Mouse (Mus musculus) kidney, adult 2 months (tissue): ENCODE measurements around the gene Creg1. TPM values are rescaled to one million over a fixed set of nuclear protein-coding genes. Genes with fewer than 3 reads are reported as not detected.

Source experiments
- DNase-seq: peaks from one replicate; pipeline ENCODE4 v3.0.0; 2021
- H3K27ac ChIP-seq: fragments of 200-500 bp; 2 replicates; pipeline ENCODE4 v1.5.1; 2012; ENCODE audit warnings: low read depth, low read length, control low read depth, inconsistent platforms; ENCODE audit not compliant: insufficient read depth
- H3K27me3 ChIP-seq: fragments of 200-500 bp; replicated peaks from 2 replicates; pipeline ENCODE4 v1.6.1; 2012; ENCODE audit warnings: mild to moderate bottlenecking, moderate library complexity, low read length, inconsistent platforms; ENCODE audit not compliant: control insufficient read depth, insufficient read depth
- H3K36me3 ChIP-seq: fragments of 200-500 bp; 2 replicates; pipeline ENCODE4 v1.6.1; 2012; ENCODE audit warnings: mild to moderate bottlenecking, moderate library complexity, low read length, inconsistent platforms; ENCODE audit not compliant: control insufficient read depth, insufficient read depth
- H3K4me1 ChIP-seq: fragments of 200-500 bp; 2 replicates; pipeline ENCODE4 v1.6.1; 2011; ENCODE audit warnings: low read length; ENCODE audit not compliant: control insufficient read depth, insufficient read depth
- H3K4me3 ChIP-seq: fragments of 200-500 bp; 2 replicates; pipeline ENCODE4 v1.5.1; 2011; ENCODE audit warnings: mild to moderate bottlenecking, low read depth, low read length, control low read depth; ENCODE audit not compliant: insufficient read depth
- CTCF ChIP-seq: fragments of 200-500 bp; conservative IDR thresholded peaks from 2 replicates; pipeline ENCODE4 v1.5.1; 2011; ENCODE audit warnings: low read depth, mild to moderate bottlenecking, control low read depth, low read length, moderate library complexity, mixed read lengths; ENCODE audit not compliant: insufficient read depth, insufficient read length
- POLR2A ChIP-seq: fragments of 200-500 bp; IDR thresholded peaks from one replicate; pipeline ENCODE4 v1.6.1; 2011; ENCODE audit warnings: low read depth, low read length, control low read depth
- WGBS: fragments of 180-500 bp; shearing (Covaris S2); methylation state at CpG from one replicate; pipeline ENCODE4 v1.1.7; 2018; 5-methylcytosine and 5-hydroxymethylcytosine counted together
- polyA plus RNA-seq: library from polyadenylated mRNA; depleted of rRNA; stranded (reverse); fragments of >200 nt; gene quantifications from 2 replicates; pipeline ENCODE4 v1.2.3, GENCODE M21; 2012

Gene Creg1
- polyA plus RNA-seq, 1 experiment, result 86.9 TPM

- WGBS, result 76% methylated on average over 2 of the region's 2 CpGs
- Histone ChIP-seq H3K27me3 (no peaks in the 10 kb centered on the region), H3K4me1 (no peaks in the 10 kb centered on the region), H3K27ac (no peak overlapping the region), H3K4me3 (no peak overlapping the region), H3K36me3 (no peaks in the 10 kb centered on the region)
- TF ChIP-seq CTCF (no peak), POLR2A (no peak)
- no peak for DNase-seq
These were observed 47.1 kb downstream of the Creg1 start for GRCm38 (mm10) chr1:165810633-165811032.

- H3K27ac ChIP-seq, result no peak overlapping the region
- H3K4me3 ChIP-seq, result no peak overlapping the region
- no peaks in the 10 kb centered on the region for H3K36me3 ChIP-seq
- no peaks in the 10 kb centered on the region for H3K27me3 ChIP-seq
- 74% methylated on average over 5 of the region's 5 CpGs for WGBS
- no peaks in the 10 kb centered on the region for H3K4me1 ChIP-seq
- TF ChIP-seq CTCF (no peak), POLR2A (no peak)
- no peak for DNase-seq
These were observed 47.6 kb downstream of the Creg1 start for GRCm38 (mm10) chr1:165811170-165811569.

- no peak overlapping the region for H3K27ac ChIP-seq
- no peaks in the 10 kb centered on the region for H3K36me3 ChIP-seq
- no peak overlapping the region for H3K4me3 ChIP-seq
- H3K4me1 ChIP-seq, result no peaks in the 10 kb centered on the region
- TF ChIP-seq CTCF, result no peak
- no peak for TF ChIP-seq POLR2A
- no peak for DNase-seq
- H3K27me3 ChIP-seq, result no peaks in the 10 kb centered on the region
- 89% methylated on average over 3 of the region's 3 CpGs for WGBS
These were observed 49.2 kb downstream of the Creg1 start for GRCm38 (mm10) chr1:165812775-165813174.

GRCm38 (mm10) chr1:165814116-165814515 is 50.6 kb downstream of the Creg1 start:
- no peaks in the 10 kb centered on the region for H3K27me3 ChIP-seq
- TF ChIP-seq CTCF, result no peak
- TF ChIP-seq POLR2A, result no peak
- H3K27ac ChIP-seq, result no peak overlapping the region
- H3K4me3 ChIP-seq, result no peak overlapping the region
- H3K36me3 ChIP-seq, result no peaks in the 10 kb centered on the region
- no peaks in the 10 kb centered on the region for H3K4me1 ChIP-seq
- no peak for DNase-seq
- 58% methylated on average over 7 of the region's 7 CpGs for whole genome bisulfite sequencing

GRCm38 (mm10) chr1:165814521-165815278 is 51.2 kb downstream of the Creg1 start:
- Histone ChIP-seq H3K4me3 (no peak overlapping the region), H3K4me1 (no peaks in the 10 kb centered on the region), H3K27me3 (no peaks in the 10 kb centered on the region), H3K36me3 (no peaks in the 10 kb centered on the region), H3K27ac (no peak overlapping the region)
- no peak for DNase-seq
- TF ChIP-seq CTCF, result no peak
- TF ChIP-seq POLR2A, result no peak
- WGBS, result 43% methylated on average over 14 of the region's 14 CpGs

- 77% methylated on average over 9 of the region's 9 CpGs for WGBS
- no peak for DNase-seq
- no peak for TF ChIP-seq CTCF
- TF ChIP-seq POLR2A, result no peak
- no peaks in the 10 kb centered on the region for H3K4me1 ChIP-seq
- H3K4me3 ChIP-seq, result no peak overlapping the region
- H3K36me3 ChIP-seq, result no peaks in the 10 kb centered on the region
- H3K27ac ChIP-seq, result no peak overlapping the region
- no peaks in the 10 kb centered on the region for H3K27me3 ChIP-seq
These were observed 52.8 kb downstream of the Creg1 start for GRCm38 (mm10) chr1:165816391-165816790.

- Histone ChIP-seq H3K27ac (no peak overlapping the region), H3K4me3 (no peak overlapping the region), H3K4me1 (no peaks in the 10 kb centered on the region), H3K27me3 (no peaks in the 10 kb centered on the region), H3K36me3 (no peaks in the 10 kb centered on the region)
- no peak for TF ChIP-seq POLR2A
- no peak for TF ChIP-seq CTCF
- 69% methylated on average over 9 of the region's 9 CpGs for WGBS
- no peak for DNase-seq
These were observed 53.7 kb downstream of the Creg1 start for GRCm38 (mm10) chr1:165817264-165817663.
